Mouse (Mus musculus): ENCODE data around the gene Dyrk1b. TPM values are rescaled to one million over a fixed set of nuclear protein-coding genes. Genes with fewer than 3 reads are reported as not detected.
"Not testable (repeated sequence)": the region's sequence is repeated elsewhere in the genome, so short reads cannot be mapped to it uniquely, and the experiment has no call there.

Dyrk1b gene
- total RNA-seq, 4 experiments from 2014 or later, result 58.2 to 74.5 (median 66.1) TPM

DNA sequence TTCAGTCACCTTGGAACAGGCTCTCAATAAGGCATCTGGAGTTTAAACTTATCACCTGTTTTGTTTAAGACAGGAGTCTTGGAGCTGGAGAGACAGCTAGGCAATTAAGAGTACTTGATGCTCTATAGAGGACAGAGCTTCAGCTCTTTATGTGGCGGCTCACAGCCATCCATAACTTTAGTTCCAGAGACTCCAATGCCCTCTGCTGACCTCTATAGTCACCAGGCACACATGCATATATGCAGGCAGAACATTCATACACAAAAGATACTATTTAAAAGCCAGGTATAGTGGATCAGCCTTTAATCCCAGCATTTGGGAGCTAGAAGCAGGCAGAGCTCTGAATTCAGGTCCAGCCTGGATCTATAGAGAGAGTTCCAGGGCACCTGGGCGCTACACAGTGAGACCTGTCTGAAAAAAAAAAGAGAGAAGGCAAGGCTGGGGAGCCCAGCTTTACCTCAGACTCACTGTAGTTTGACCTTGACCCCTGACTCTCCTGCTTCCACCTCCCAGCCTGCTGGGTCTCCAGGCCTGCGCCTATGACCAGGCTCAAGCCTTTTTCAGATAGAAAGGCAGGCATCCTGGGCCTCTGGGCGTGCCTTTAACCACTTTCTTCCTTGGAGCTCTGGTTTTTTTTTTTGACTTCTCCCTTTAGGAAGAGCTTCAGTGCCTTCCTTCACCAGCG is 16.3 kb downstream of the Dyrk1b start:
- no peak for DNase-seq (ENCODE audit: low spot score in 2 of 2)

DNA sequence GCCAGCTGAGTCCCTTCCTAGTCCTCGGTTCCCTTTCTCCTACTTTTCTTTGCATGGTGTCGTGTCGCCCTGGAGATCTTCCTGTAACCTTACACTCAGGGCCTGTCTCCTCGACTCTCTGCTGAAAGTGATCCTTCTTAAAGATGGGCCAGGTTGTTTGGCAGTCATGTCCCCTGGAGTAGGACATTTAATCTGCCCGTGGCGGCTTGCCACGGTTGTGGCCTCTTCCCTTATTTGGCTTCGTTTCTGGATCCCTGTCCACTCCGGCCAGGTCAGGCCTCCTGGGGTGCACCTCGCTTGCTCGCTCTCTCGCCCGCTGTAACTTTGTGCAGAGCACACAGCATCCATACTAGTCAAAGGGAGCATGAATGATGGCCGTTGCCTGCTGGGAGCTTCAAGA is 17.3 kb downstream of the Dyrk1b start:
- DNase-seq (ENCODE audit: low spot score in 2 of 2), result peak; percentile 83 to 89

DNA sequence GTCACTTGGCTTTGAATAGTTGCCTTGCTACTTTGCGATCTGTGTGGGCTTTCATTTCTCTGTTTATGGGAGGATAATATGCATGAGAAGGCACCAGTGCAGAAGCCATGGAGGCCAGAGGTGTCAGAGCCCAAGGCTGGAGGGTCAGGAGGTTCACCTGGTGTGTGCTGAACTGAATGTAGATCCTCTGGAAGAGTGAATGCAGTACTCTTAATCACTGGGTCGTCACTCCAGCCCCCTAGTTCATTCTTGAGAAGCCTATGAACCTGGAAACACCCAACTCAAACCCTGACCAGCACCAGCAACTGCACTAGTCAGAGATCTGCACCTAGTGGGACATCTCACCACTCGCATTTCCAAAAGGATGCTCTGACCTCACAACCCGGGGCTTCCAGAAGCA is 19.8 kb downstream of the Dyrk1b start:
- no peak for DNase-seq (ENCODE audit: low spot score in 2 of 2)

DNA sequence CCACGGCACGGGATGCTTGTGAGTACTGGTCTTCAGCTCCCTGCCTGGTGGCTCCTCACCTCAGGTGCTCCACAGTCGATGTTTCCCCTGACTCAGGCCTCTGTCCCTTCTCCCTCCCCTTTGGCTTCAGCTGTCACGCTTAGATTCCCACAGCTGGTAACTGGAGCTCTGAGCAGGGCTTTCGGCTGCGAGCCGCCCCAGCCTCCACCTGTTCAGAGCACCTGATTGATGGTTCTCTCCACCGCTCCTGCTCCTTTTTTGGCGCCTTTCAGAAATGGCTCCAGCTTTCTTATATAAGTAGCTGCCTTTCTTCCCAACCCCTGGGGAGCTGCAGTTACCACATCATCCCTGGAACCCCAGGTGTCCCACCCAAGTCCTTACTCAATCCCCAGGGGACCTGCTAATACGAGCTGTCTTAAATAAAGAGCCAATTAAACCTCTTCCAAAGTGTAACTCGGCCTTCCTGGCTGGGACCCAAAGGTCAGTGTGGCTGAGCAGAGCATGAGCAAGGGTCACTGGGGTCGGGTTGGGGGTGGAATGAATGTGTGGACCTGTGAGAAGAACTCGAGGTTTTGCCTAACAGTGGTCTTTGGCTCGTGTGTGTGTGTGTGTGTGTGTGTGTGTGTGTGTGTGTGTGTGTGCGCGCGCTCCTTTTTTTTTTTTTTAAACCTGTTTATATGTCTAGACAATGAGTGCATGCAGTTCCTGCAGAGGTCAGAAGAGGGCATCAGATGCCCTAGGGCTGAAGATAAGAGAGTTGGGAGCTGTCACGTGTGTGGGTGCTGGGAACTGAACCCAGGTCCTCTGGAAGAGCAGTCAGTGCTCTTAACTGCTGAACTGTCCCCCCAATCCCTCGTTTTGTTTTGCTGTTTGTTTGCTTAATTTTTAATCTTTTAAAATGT is 24.2 kb downstream of the Dyrk1b start:
- DNase-seq (ENCODE audit: low spot score in 2 of 2), result peak; percentile 84 to 91

DNA sequence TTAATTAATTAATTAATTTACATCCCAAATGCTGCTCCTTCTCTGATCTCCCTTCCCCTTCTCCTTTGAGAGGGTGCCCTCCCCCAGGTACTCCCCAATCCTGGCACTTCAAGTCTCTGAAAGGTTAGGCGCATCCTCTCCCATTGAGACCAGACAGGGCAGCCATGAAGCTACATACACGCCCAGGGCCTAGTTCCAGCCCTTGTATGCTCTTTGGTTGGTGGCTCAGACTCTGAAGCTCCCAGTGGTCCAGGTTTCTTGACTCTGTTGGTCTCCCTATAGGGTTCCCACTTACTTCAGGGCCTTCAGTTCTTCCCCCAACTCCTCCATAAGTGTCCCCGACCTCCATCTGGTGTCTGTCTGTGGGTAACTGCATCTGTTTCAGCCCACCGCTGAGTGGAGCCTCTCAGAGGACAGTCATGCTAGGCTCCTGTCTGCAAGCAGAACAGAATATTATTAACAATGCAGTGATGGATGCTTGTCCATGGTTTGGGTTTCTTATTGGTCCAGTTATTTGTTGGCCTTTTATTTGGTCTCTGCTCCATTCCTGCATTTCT is 26.9 kb downstream of the Dyrk1b start:
- DNase-seq (ENCODE audit: low spot score in 2 of 2), result no peak

DNA sequence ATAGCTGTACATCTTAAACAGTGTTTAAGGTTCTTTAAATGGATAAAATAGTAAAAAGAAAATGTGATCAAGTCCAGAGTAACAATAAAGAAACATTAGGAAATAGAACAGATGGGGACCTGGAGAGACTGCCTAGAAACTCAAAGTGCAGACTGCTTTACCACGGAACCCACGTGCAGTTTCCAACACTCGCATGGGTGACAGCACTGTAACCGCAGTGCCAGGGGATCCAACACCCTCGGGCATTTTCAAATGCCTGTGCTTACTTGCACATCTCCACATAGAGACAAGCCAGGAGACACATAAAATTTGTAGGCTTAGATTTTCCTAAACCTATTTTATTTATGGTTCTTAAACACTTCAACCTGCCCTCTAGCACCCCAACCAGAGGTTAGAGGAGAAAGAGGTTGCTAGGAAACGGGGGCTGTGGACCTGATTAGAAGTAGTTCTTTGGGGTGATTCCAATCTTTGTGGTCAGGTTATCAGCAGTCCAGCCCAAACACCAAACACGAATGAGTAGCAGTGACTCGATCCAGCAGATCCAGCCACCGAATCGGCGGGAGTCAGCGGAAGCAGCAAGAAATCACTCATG is 29.2 kb downstream of the Dyrk1b start:
- no peak for DNase-seq (ENCODE audit: low spot score in 2 of 2)

DNA sequence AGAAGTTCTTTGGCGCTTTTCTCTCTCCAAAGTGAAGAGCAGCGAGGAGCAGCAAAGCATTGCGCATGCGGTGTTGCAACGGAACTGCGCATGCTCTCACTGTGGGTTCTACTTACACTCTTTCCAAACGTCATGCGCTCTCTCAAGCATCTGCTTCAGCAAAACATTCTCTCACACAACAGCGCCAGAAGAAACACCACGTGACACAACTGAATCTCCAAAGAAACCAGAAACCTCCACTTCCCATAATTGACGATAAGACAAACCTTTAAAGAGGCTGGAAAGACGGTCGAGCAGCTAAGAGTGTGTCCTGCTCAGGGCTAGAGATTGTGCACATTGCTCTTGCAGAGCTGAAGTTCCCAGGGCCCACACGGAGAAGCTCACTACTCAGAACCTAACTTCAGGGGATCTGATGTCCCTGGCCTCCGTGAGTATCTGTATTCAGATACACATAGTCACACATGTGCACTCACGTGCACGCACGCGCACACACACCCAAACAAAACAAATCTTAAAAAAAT is 29.8 kb downstream of the Dyrk1b start:
- peak; percentile 48 to 60 for DNase-seq (ENCODE audit: low spot score in 2 of 2)

DNA sequence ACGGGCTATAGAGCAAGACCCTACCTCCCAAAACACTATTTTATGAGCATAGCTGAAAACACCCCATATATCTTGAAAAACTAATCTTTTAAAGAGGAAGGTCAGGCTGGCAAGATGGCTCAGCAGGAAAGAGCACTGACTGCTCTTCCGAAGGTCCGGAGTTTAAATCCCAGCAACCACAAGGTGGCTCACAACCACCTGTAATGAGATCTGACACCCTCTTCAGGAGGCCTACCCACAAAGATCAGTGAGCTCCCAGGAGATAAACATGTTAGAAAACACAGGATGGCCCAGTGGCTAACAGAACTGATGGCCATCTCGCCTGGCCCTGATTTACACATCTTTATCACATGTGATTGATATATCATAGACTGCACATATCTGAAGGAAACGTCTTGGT is 31.5 kb downstream of the Dyrk1b start:
- DNase-seq (ENCODE audit: low spot score in 2 of 2), result no peak

DNA sequence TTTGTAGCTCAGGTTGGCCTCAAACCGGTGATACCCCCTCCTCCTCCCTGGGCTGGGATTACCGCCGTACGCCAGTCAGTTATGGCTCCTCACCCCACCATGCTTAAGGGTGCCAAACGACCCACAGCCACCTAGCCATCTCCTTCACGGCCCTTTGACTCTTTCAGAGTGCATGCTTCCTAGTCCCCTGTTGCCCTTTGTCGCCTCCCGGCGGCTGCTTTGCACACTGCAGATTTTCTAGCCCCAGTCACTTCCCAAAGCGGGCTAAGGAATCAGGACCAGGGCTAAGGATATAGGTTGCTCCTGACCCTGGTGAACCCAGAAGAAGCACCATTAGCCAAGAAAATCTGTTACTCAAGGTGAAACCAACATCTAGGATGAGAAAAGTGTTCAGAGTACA is 34.9 kb downstream of the Dyrk1b start:
- DNase-seq (ENCODE audit: low spot score in 2 of 2), result peak; percentile 37 to 38

DNA sequence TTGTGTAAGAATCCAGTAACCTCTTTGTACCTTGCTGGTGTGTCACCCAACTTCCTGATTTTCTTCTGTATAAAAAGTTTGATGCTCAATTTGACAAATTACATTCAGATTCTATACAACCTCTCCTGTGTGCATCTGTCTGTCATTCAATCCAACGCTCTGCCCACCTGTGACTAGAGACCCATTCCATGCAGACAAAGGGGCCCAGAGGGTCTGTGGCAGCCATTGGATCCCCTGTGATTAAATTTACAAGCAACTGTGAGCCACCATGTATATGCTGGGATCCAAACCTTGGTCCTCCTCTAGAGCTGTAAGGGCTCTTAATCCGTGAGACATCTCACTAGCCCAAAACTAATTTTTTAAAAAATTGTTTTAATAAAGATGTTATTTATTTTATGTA is 36.7 kb downstream of the Dyrk1b start:
- not testable (repeated sequence) for DNase-seq (ENCODE audit: low spot score in 2 of 2)

DNA sequence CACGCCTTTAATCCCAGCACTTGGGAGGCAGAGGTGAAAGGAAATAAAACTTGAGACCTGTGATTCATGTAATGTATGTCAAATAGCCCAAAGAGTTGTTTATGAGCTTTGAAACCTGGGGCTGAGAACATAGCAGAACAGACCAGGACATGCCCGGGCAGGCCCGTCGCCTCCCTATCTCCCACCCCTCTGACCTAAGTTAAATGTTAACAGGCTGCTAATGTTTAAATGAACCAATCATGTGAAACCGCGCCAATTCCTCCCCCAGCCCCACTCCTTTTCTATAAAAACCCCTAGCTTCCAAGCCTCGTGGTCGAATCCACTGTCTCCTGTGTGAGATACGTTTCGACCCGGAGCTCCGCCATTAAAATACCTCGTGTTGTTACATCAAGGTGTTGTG is 38.5 kb downstream of the Dyrk1b start:
- not testable (repeated sequence) for DNase-seq (ENCODE audit: low spot score in 2 of 2)

DNA sequence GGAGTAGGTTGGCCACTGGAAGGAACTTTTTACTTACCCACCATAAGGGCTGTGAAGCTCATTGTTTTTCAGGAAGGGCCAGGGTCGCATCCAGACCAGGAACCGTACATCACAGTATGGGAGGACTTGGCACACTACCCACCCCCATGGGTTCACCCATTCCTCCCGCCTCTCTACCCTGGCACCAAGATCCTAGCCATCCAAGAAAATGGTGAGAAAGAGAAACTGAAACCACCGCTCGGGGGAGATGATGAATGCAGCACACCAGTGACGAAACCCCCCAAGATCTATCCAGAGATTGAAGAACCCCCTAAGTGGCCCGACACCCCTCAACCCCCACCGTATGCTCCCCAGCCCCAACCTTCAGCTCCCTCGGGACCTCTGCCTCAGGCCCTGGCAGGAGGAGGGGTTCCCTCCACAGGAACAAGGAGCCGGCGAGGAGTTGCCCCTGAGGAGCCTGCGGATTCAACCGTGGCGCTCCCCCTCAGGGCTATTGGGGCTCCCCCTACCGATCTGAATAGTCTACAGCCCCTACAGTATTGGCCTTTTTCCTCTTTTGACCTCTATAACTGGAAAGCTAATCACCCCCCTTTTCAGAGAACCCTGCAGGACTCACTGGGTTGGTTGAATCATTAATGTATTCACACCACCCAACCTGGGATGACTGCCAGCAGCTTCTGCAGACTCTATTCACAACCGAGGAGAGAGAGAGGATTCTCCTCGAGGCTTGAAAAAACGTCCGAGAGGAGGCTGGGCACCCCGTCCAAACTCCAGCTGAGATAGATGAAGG is 39.9 kb downstream of the Dyrk1b start:
- DNase-seq (ENCODE audit: low spot score in 2 of 2), result not testable (repeated sequence)

DNA sequence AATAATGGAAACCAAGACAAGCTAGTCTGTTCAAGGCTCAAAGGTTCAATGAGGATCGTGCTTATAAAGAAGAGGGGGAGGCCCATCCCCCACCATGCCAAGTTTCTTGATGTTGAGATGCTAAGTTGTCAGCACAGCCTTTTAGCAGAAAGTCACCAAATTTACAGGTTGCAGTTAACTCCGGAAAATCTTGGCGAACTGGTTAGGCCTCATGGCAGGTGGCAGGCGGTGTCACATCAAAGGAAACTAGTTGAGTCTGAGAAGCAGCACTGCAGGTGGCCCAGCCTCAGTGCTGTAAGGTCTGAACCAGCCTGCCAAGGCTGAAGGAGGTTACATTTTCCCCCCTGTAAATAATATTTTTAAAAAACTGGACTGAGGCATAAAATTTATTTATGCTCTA is 47.6 kb downstream of the Dyrk1b start:
- not testable (repeated sequence) for DNase-seq (ENCODE audit: low spot score in 2 of 2)

DNA sequence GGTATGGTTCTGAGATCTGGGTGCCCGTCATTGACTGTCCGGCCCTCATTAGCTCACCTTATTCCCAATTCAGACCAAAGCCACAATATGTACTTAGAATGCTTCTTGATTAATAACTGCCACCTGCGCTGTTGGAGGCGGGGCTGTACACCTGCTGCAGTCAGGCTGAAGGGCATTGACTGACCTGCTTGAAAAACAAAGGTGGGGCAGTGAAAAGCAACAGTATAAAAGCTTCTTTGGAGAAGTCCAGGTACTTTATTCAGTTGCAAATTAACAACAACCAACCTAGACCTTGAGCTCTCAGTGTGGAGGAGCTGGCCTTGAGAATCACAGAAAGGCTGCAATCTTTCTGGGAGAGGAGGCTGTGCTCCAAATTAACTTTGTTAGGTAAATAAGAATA is 48.2 kb downstream of the Dyrk1b start:
- not testable (repeated sequence) for DNase-seq (ENCODE audit: low spot score in 2 of 2)

Other genes starting within 250 kb of the Dyrk1b start
- 10 to 100 TPM in 1 of 4 experiments, 1 to 10 TPM in 3; 7.0 to 10.9 (median 8.2) TPM for gene Zfp780b, start 200.3 kb upstream of the Dyrk1b start, total RNA-seq (2022)
- gene Zfp850, start 165.4 kb upstream of the Dyrk1b start, total RNA-seq (2022), result under 1 TPM; 0.15 to 0.65 (median 0.29) TPM
- gene Psmc4, start 129.4 kb upstream of the Dyrk1b start, total RNA-seq (2022), result 10 to 100 TPM; 96.1 to 99.7 (median 97.2) TPM
- under 1 TPM in 1 of 4 experiments, not detected in 3; 0.08 TPM for gene Fcgbp, start 108.2 kb upstream of the Dyrk1b start, total RNA-seq (2022)
- gene 9530053A07Rik, start 50.0 kb upstream of the Dyrk1b start, total RNA-seq (2022), result not detected
- gene Fbl, start 9.8 kb upstream of the Dyrk1b start, total RNA-seq (2022), result 10 to 100 TPM; 16.8 to 25.3 (median 18.6) TPM
- gene Eid2, start 88.4 kb downstream of the Dyrk1b start, total RNA-seq (2022), result 1 to 10 TPM; 5.6 to 5.9 (median 5.8) TPM
- 1 to 10 TPM; 5.1 to 7.2 (median 6.3) TPM for gene Eid2b, start 98.3 kb downstream of the Dyrk1b start, total RNA-seq (2022)
- not detected for gene Selenov, start 111.7 kb downstream of the Dyrk1b start, total RNA-seq (2022)
- gene Dll3, start 122.8 kb downstream of the Dyrk1b start, total RNA-seq (2022), result not detected
- 10 to 100 TPM; 39.4 to 49.9 (median 45.0) TPM for gene Timm50, start 132.6 kb downstream of the Dyrk1b start, total RNA-seq (2022)
- gene Supt5, start 159.3 kb downstream of the Dyrk1b start, total RNA-seq (2022), result 10 to 100 TPM; 61.6 to 76.5 (median 73.0) TPM
- 100 to 1,000 TPM; 442 to 558 (median 490) TPM for gene Rps16, start 171.2 kb downstream of the Dyrk1b start, total RNA-seq (2022)
- gene Plekhg2, start 193.1 kb downstream of the Dyrk1b start, total RNA-seq (2022), result 1 to 10 TPM; 2.0 to 3.3 (median 2.6) TPM
- 10 to 100 TPM in 2 of 4 experiments, 1 to 10 TPM in 2; 6.5 to 25.6 (median 9.0) TPM for gene Zfp36, start 200.8 kb downstream of the Dyrk1b start, total RNA-seq (2022)
- gene Med29, start 213.2 kb downstream of the Dyrk1b start, total RNA-seq (2022), result 10 to 100 TPM; 19.3 to 24.6 (median 20.5) TPM
- gene Paf1, start 213.5 kb downstream of the Dyrk1b start, total RNA-seq (2022), result 10 to 100 TPM; 19.8 to 32.6 (median 24.8) TPM

All from gastrocnemius, adult 8-10 months (tissue).